Mouse (Mus musculus): Measurements from ENCODE around the gene Gm15517.

- TF ChIP-seq CTCF (conservative IDR thresholded peaks at IDR 0.05; ENCODE audit: low read length) (no peak), NANOG (IDR thresholded peaks at IDR 0.05; ENCODE audit: borderline replicate concordance, low read length) (no peak)
These were observed 44.4 kb downstream of the Gm15517 start for GRCm38 (mm10) chr7:44305686-44306085.
